Mouse (Mus musculus) heart, adult 2 months (tissue): ENCODE data around the gene Col3a1.

Experiments
- CTCF ChIP-seq: fragments of 200-600 bp; IDR thresholded peaks from 2 replicates; pipeline ENCODE4 v1.8.1; 2022; ENCODE audit warnings: antibody characterized with exemption, mild to moderate bottlenecking, moderate library complexity
- POLR2A ChIP-seq: fragments of 200-500 bp; IDR thresholded peaks from 2 replicates; pipeline ENCODE4 v1.6.1; 2011; ENCODE audit warnings: mild to moderate bottlenecking, low read depth, low read length, control low read depth; ENCODE audit not compliant: insufficient read depth

DNA sequence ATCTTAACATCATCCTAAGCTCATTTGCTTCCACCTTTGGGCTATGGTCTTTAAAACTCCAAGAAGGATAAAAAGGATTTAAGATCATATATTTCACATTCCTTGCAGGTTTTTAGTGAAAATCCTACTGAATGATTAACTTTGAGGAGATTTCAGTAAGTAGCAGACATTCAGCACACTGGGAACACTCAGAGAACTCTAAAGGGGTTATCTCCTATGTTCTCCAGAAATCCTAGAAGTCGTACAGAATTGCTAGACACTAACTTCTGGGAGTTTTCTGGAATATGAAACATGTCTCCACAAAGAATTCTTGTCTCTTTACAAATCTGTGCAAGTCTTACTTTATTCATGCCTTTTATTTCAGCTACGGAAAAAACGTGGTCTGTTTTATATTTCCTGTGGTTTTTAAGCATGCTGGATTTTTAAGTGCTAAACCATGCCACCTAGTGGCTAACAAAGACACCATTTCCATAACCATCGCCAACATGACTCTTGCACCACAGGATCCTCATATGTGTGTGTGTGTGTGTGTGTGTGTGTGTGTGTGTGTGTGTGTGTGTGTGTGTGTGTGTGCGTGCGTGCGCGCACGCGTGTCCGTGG, 2.5 kb downstream of the Col3a1 start:
- no peak for TF ChIP-seq POLR2A
- peak; percentile 70 for TF ChIP-seq CTCF
